Mouse (Mus musculus): ENCODE data around the gene Prkca. TPM values are rescaled to one million over a fixed set of nuclear protein-coding genes. Genes with fewer than 3 reads are reported as not detected.
"Not testable (repeated sequence)": the region's sequence is repeated elsewhere in the genome, so short reads cannot be mapped to it uniquely, and the experiment has no call there.

Prkca gene
- total RNA-seq, 2 experiments from 2014 or later, result 166 to 177 TPM

DNA sequence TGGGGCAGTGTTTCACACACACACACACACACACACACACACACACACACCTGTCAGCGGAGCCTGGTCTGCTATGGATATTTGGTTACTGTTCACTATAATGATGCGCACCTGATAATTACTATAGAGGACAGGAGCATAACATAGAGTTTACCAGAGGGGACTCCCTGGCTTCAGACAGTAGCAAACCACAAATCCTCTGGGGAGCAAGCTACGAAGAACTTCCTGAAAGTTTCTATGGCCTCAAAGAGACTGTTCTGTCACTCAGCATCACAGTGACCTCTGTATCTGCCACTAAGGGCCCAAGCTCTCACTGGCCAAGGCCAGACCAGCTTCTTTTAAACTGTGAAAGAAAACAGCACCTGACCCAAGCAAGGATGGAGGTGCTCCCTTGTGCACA is 229.6 kb downstream of the Prkca start:
- no peak for DNase-seq (ENCODE audit: low spot score in 2 of 2)
- intact Hi-C loops (cut with DNase I), result no loop called here

DNA sequence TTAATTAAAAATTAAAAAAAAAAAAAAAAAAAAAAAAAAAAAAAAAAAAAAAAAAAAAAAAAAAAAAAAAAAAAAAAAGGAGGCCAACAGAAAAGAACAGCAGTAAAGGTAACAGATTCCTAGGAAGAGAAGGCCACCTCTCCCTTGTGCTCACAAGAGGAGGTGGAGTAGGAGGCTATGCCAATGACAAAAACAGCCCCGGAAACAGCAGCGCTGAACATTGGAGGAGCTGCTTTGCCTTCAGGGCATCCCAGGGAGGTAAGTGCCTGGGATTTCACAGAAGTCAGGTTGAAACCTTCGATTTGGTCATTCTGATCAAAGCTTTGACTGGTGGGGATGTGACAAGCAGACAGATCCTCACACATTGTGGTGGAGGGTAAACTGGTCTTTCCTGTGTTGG is 231.3 kb downstream of the Prkca start:
- no peak for DNase-seq (ENCODE audit: low spot score in 2 of 2)
- intact Hi-C loops (cut with DNase I), result no loop called here

DNA sequence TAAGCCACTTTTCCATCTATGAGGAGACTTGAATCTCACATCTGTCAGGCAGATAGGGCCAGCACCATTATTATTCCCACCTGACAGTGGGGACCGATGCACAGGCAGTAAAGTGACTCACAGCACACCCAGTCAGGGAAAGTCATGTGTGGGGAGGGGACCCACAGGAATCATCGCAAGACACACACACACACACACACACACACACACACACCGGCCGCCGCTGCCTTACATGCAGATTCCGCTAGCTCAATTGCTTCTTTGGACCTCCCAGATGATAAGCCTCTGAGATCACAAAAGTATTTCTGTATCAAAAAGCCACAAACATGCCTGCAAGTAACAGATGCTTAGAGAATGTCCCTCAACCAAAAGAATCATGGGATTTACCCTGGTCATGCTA is 239.6 kb downstream of the Prkca start:
- intact Hi-C loops (cut with DNase I), result no loop called here
- no peak for DNase-seq (ENCODE audit: low spot score in 2 of 2)

DNA sequence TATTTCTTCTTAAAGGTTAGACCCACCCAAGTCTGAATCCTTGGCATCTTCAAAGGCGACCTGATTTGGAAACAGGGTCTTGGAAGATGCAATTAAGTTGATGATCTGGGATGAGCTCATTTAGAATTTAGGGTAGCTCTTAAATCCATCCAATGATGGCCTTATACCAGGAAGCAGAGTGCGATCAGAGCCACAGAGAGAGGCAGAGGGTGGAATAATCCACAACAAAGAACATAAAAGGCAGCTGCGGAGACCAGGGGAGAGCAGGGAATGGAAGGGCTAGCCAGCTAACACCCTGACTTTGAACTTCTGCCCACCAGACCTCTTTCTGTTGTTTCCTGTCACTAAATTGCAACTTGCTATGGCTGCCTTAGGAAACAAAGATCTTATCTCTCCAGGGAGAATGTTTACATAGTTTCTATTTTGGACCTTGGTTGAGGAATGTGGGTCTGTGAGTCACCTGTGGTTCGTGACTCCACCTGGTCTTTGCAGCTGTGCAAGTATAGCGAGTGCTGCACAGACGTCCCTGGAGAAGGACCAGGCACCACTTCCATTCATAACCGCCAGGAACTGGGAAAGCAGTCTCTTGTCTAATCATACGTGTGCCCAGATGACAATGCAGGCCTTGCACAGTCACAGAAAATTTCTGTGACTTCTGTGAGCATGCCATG is 242.3 kb downstream of the Prkca start:
- intact Hi-C loops (cut with DNase I), result no loop called here
- DNase-seq (ENCODE audit: low spot score in 2 of 2), result no peak

DNA sequence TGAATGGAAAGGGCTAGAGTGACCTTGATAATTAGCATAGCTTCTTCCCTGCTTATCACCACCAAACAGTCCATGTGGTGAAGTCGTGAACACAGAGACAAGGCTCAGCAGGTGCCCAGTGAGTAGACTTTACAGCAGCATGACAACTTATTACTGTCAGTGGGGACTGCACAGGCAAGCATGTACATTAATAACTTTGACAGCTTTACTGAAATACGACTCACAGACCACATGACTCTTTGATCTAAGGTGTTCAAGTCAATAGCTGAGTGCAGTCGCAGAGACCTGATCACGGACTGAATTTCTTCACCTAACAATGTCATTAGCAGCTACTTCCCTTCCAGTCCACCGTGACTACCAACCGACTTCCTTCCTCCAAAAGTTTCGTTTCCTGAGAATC is 245.4 kb downstream of the Prkca start:
- DNase-seq (ENCODE audit: low spot score in 2 of 2), result no peak
- intact Hi-C loops (cut with DNase I), result no loop called here

DNA sequence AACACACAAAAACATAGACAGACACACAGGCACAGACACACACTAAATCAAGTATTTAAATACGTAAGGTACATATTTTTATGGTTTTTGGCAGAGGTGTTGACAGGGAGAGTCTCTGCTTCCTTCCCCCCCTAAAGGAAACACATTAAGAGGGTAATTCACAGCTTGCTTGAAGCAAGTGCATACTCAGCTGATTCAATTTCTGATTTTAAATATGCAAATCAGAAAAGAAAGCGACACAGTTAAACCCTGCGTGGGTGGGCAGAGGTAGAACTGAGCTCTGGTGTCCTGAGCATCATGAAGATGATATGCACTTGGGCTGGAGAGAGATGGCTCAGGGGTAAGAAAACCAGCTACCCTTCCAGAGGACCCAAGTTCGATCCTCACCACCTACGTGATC is 248.9 kb downstream of the Prkca start:
- intact Hi-C loops (cut with DNase I), result no loop called here

DNA sequence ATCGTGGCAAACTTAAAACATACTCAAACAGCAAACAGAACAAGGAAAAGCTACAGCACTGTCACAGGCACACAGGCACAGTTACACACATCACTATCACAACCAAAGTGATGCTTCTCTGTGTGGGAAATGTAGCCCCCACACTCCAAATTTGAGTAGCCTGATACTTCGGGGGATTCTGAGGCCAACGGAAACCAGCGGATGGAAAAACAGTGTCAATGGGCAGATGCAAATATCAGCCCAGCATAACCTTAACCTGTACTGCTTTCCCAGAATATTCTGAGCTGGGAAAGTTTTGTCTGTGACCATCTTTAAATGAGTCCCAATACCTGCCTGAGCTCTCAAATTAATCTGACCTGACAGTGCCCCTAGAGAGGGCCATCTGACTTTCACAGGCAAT is 250.5 kb downstream of the Prkca start:
- no peak for DNase-seq (ENCODE audit: low spot score in 2 of 2)
- intact Hi-C loops (cut with DNase I), result no loop called here

More for the DNA sequence above, 248.9 kb downstream of the Prkca start:
- DNase-seq (ENCODE audit: low spot score in 2 of 2), result no peak

DNA sequence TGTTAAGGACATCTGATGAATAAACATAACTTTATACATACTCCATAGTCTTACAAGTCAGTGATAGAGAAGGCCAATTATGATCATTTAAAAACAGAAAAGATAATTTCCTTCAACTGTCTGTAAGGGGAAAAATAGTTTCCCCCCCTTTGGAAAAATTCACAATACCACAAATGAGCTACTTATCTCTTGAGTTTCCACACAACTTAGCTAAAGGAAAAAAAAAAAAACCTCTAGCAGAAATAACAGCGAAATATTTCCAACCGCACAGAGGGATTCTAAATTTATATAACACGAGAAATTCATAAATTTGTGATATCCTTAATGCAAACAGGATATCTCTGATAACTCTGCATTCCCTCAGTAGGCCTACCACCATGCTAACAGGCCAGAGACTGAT is 252.5 kb downstream of the Prkca start:
- DNase-seq (ENCODE audit: low spot score in 2 of 2), result no peak
- intact Hi-C loops (cut with DNase I), result no loop called here

DNA sequence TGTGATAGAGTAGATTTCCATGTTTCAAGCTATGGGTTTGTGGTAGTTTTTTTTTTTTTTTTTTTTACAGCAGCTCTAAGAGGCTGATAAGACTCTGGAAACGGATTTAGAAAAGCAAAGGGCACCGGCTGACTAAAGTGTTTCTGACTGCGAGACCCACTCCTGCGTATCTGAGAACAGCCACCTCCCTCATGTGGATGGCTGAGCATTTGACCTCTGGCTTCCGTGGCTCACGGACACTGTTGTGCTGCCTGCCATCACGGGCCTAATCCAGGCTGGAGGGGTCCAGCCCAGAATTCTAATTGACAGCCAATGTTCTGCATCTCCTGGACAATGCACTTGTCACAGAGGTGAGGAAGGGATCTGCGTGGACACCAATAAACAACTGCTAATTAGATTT is 253.0 kb downstream of the Prkca start:
- DNase-seq (ENCODE audit: low spot score in 2 of 2), result no peak
- intact Hi-C loops (cut with DNase I), result no loop called here

DNA sequence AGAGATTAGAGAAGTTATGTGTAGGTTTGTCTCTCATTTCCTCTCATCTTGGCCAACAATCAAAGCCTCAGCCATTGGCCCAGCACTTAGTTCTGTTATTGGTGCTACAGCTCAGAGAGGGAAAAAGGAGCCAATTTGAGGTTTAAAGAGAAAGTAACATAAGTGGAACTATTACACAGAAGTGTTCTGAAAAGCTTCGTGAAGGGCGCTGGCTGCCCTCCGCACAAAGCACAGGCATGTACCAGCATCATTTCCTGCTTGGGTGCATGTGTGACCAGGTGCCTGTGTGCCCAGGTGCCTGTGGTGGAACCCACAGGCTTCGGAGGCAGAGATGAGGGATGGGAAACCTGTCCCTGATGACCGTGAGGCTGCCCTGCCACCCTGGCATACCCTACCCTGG is 255.7 kb downstream of the Prkca start:
- intact Hi-C loops (cut with DNase I), result no loop called here
- no peak for DNase-seq (ENCODE audit: low spot score in 2 of 2)

DNA sequence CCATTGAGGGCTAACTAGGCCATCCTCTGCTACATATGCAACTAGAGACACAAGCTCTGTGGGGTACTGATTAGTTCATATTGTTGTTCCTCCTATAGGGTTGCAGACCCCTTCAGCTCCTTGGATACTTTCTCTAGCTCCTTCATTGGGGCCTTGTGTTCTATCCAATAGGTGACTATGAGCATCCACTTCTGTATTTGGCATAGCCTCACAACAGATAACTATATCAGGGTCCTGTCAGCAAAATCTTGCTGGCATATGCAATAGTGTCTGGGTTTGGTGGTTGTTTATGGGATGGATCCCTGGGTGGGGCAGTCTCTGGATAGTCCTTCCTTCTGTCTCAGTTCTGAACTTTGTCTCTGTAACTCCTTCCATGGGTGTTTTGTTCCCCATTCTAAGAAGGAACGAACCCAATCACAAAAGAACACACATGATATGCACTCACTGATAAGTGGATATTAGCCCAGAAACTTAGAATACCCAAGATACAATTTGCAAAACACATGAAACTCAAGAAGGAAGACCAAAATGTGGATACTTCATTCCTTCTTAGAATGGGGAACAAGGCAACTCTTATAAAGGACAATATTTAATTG is 256.5 kb downstream of the Prkca start:
- DNase-seq (ENCODE audit: low spot score in 2 of 2); intact Hi-C loops (cut with DNase I): not testable (repeated sequence)

DNA sequence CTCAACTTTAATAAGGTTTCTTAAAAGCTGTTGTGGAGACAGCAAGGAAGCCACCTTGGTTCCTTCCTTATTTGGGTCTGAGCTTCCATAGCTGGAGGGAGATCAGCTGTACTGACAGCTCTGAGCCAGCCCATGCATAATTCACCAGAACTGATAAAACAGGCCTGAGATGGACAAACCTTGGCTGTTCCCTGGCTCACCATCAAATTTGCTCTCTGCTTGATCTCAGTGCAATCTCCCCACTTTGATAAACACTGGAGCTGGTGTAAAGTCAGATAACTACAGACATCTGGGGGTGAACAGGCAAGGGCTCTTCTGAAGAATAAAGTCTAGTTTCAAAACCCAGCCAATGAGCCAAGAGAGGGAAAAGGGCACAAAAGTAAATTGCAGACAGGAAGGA is 261.1 kb downstream of the Prkca start:
- intact Hi-C loops (cut with DNase I), result no loop called here
- no peak for DNase-seq (ENCODE audit: low spot score in 2 of 2)

DNA sequence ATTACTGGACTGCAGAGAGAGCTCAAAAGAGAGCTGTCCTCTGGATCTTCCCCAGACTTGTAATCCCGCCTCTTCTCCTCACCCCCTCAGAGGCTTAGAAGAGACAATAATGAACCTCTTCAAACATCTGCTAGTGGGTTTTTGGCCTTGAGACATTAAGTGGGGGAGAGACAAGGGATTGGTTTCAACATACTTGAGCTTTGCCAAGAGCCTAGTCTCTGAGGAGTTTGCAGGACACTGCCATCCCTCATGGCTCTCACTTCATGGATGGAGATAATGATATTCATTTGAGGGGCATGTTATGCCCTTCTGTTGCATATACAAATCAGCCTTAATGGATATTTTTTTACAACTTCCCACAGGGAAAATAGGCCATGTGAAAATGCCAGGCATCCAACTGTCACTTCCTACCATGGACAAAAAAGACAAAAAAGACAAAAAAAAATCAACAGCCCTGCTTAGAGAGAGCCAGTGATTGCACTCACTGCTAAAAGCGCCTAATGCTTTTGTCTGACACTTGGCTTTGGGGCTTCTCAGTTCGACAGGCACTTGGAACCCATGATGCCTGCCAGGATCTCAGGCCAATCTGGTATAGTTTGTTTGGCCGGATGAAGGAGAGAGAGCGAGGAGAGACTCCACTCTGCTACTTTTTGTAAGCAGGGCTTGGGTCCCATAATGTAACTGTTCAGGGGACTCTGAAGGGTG is 263.6 kb downstream of the Prkca start:
- intact Hi-C loops (cut with DNase I), result no loop called here

DNA sequence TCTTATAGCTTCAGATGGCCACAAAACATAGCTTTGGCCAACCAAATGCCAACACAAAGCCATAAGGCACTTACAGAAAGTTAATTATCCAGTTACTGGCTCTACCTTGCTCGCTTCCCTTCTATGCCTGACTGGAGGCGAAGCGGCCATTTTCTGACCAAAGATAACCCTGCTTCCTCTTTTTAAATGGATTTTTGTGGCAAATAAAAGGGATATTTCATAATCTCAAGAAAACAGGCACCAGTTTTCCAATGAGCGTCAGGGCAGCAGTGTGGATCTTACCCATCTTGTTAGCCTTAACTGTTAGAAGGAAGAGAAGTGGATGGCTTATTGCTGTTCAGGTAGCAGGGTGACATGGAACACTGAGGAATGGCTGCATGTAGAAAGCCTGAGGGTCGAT is 264.3 kb downstream of the Prkca start:
- intact Hi-C loops (cut with DNase I), result no loop called here
- no peak for DNase-seq (ENCODE audit: low spot score in 2 of 2)

More for the DNA sequence above, 263.6 kb downstream of the Prkca start:
- no peak for DNase-seq (ENCODE audit: low spot score in 2 of 2)

DNA sequence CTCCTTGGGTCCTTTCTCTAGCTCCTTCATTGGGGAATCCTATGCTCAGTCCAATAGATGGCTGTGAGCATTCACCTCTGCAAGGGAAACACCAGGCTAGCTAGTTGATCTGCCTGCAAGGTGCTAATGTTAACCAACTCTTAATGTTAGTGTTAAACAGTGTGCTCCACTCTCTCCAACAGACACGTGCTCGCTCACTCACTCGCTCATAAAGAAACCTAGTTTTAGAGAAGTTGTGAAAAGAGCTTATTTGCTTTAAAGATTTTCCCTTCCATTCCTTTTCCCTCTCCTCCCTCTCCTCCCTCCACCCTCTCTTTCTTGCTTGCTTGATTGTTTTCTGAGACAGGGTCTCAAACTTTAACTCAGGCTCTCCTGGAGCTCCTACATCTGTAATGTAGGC is 266.2 kb downstream of the Prkca start:
- no peak for DNase-seq (ENCODE audit: low spot score in 2 of 2)
- intact Hi-C loops (cut with DNase I), result no loop called here

DNA sequence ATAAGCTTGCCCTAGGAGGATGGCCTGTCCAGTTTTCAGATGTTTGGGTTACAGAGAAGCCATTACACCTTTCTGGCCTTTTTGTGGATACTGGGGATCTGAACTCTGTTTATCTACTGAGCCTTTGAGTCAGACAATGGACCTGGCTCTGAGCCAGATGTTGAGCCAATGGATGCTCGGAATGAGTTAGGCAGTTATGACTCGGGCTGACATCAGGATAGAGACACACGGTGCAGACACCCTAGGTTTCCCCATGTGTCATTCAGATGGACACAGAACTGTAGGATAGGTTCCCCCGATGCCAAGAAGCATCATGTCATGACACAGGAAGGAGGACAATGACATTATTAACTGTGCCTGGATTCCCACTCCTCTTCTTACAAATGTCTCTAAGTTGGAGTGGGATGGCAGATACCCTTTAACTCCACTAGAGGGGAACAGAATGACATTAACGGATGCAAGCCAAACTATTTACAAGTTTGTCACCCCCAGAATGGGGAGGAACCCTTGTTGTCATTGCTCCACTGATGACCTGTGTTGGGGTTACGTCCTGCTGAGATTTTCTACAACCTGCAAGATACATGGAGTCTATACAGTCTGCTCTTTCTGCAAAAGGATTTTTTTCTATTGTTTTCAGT is 271.0 kb downstream of the Prkca start:
- DNase-seq (ENCODE audit: low spot score in 2 of 2), result no peak
- intact Hi-C loops (cut with DNase I), result no loop called here

DNA sequence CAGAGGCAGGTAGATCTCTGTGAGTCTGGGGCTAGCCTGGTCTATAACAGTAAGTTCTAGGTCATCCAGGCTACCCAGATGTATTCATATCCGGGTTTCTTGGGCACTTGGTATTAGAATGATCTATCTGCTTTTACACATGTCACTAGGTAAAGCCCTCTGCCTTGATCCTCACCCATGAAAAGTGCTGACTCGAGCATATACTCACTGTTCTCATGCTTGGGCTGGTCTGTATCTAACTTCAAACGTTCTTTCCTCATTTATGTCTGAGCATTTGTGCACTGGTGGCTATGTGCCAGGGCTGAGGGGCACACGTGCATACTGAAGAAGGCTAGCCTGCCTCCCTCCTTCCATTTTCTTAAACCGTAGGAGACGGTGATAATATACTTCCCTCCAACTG is 272.5 kb downstream of the Prkca start:
- intact Hi-C loops (cut with DNase I), result no loop called here
- no peak for DNase-seq (ENCODE audit: low spot score in 2 of 2)

DNA sequence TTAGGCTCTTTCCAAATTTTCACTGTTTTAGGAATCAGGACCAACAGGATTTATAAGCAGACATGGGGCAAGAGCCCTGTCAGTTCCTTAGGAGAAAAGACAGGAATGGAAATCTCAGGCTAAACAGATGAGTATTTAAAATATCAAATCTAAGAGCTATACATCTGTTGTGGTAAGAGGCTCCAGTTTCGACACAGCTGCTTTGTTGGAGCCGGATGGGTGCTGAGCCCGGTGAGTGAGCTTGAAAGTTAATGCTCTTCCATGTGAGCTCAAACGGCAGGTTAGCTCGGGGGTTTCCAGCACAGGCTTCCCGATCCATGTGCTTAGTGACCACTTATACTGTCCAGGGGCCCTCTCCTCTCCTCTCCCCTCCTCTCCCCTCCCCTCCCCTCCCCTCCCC is 273.7 kb downstream of the Prkca start:
- intact Hi-C loops (cut with DNase I), result no loop called here
- DNase-seq (ENCODE audit: low spot score in 2 of 2), result no peak

DNA sequence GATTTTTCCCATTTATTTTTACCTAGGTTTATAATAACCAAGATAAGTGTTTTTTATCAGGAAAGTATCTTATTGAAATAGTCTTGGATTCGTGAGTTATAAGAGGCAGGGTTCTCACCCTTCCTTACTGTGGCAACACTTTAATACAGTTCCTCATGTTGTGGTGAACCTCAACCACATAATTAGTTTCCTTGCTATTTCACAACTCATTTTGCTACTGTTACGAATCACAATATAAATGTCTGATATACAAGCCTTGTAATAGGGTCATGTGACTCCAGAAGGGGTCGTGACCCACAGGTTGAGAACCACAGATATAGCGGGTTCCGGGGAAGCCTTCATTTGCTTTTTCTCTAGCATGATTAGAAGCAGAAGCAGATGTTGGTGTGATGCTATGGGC is 275.3 kb downstream of the Prkca start:
- DNase-seq (ENCODE audit: low spot score in 2 of 2), result no peak
- intact Hi-C loops (cut with DNase I), result no loop called here

DNA sequence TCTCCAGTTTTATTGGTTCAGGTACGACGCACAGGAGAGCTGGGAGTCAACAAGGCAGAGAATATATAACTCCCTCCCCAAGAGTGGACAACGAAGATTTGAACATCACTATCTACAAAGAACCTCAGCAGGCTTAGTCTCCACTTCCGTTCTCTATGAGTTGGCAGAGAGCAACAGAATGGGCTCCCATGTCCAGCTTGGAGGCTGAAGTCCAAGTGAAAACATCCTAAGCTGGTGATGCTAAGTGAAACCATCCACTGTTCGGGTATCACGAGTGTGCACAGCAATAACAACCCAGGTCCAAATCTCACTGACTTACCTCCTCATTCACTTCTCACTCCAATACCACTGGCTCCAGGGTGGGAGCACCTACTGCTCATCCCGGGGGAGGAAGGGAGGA is 276.6 kb downstream of the Prkca start:
- intact Hi-C loops (cut with DNase I), result no loop called here
- DNase-seq (ENCODE audit: low spot score in 2 of 2), result no peak

DNA sequence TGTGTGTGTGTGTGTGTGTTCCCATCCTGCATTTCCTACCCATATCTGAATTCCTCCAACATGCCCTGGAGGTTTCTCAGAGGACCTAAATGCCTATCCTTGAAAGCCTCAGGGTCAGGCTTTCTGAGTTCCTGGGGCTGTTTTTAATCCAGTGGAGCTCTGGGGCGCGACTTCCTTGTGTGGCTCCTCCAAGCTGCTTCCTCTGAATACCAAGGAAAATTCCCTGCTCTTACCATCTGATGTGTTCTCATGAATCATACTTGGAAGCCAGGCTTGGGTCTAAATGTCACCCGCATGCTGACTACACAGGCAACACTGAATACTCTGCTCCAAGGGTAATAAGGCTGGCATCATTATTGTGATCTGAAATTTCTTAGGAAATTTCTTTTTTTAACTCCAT is 279.3 kb downstream of the Prkca start:
- no peak for DNase-seq (ENCODE audit: low spot score in 2 of 2)
- intact Hi-C loops (cut with DNase I), result no loop called here
